Mouse (Mus musculus) forebrain, embryonic 11.5 days (tissue): Measurements from ENCODE around the gene Kifap3. TPM values are rescaled to one million over a fixed set of nuclear protein-coding genes. Genes with fewer than 3 reads are reported as not detected.
"Not testable (repeated sequence)": the region's sequence is repeated elsewhere in the genome, so short reads cannot be mapped to it uniquely, and the experiment has no call there.

ENCODE experiments used
- ATAC-seq: fragments of 200-750 bp; cut with Nextera tagmentation; replicated peaks from 2 replicates; pipeline ENCODE4 v1.8.0; 2017; ENCODE audit warnings: moderate TSS enrichment; ENCODE audit not compliant: low FRiP score
- DNase-seq: peaks from one replicate; pipeline ENCODE4 v3.0.0-alpha.2; 2017; ENCODE audit warnings: low spot score
- H3K27ac ChIP-seq: fragments of 300-500 bp; sonication (generic); 2 replicates; pipeline ENCODE4 v1.5.1; 2014; ENCODE audit warnings: low read depth, low read length
- H3K27me3 ChIP-seq: fragments of 300-500 bp; sonication (generic); 2 replicates; pipeline ENCODE4 v1.6.1; 2014; ENCODE audit warnings: mild to moderate bottlenecking, low read length, mixed read lengths; ENCODE audit not compliant: control insufficient read depth, insufficient read depth
- H3K36me3 ChIP-seq: fragments of 300-500 bp; sonication (generic); 2 replicates; pipeline ENCODE4 v1.6.1; 2014; ENCODE audit warnings: mild to moderate bottlenecking, low read length, moderate library complexity, mixed read lengths; ENCODE audit not compliant: control insufficient read depth, insufficient read depth
- H3K4me1 ChIP-seq: fragments of 300-500 bp; sonication (generic); replicated peaks from 2 replicates; pipeline ENCODE4 v1.6.1; 2014; ENCODE audit warnings: low read length, mixed read lengths; ENCODE audit not compliant: control insufficient read depth, insufficient read depth
- H3K4me2 ChIP-seq: fragments of 300-500 bp; sonication (generic); 2 replicates; pipeline ENCODE4 v1.6.1; 2014; ENCODE audit warnings: low read depth, mild to moderate bottlenecking, low read length, moderate library complexity, mixed read lengths; ENCODE audit not compliant: severe bottlenecking
- H3K4me3 ChIP-seq: fragments of 300-500 bp; sonication (generic); 2 replicates; pipeline ENCODE4 v1.5.1; 2014; ENCODE audit warnings: low read depth, low read length
- H3K9ac ChIP-seq: fragments of 300-500 bp; sonication (generic); 2 replicates; pipeline ENCODE4 v1.6.1; 2014; ENCODE audit warnings: low read length
- H3K9me3 ChIP-seq: fragments of 300-500 bp; sonication (generic); 2 replicates; pipeline ENCODE4 v1.6.1; 2016; ENCODE audit warnings: low read length, mixed read lengths; ENCODE audit not compliant: control insufficient read depth
- WGBS: fragments of 180-500 bp; shearing (Covaris S2); extraction: QIAGEN DNeasy Blood & Tissue Kit; methylation state at CpG from one replicate; pipeline ENCODE4 v1.1.7; 2014; 5-methylcytosine and 5-hydroxymethylcytosine counted together
- polyA plus RNA-seq: library from polyadenylated mRNA; unstranded; fragments of >200 nt; fragmentation: Nextera tagmentation; extraction: Ambion mirVana; gene quantifications from 2 replicates; pipeline ENCODE4 v1.2.1, GENCODE M21; 2014

The Kifap3 gene
- polyA plus RNA-seq, 1 experiment from 2014 or later, result 49.1 TPM

- ATAC-seq, result no peak
- Histone ChIP-seq H3K9me3 (no peaks in the 10 kb centered on the region), H3K4me1 (no peaks in the 10 kb centered on the region), H3K27me3 (no peaks in the 10 kb centered on the region), H3K27ac (no peak overlapping the region), H3K4me3 (no peak overlapping the region), H3K36me3 (no peaks in the 10 kb centered on the region; the same call in 1 of the 2 replicates), H3K9ac (no peak overlapping the region), H3K4me2 (no peak overlapping the region)
- no peak for DNase-seq
Observed at GRCm38 (mm10) chr1:163829482-163829881, 50.1 kb downstream of the Kifap3 start.

GRCm38 (mm10) chr1:163834066-163834465 is 54.7 kb downstream of the Kifap3 start:
- DNase-seq (no peak), ATAC-seq (no peak)
- no peak overlapping the region for H3K27ac ChIP-seq
- 85% methylated on average over 1 of the region's 1 CpGs for WGBS
- H3K27me3 ChIP-seq, result no peaks in the 10 kb centered on the region
- no peaks in the 10 kb centered on the region; the same call in 1 of the 2 replicates for H3K36me3 ChIP-seq
- H3K4me2 ChIP-seq, result no peak overlapping the region
- no peak overlapping the region for H3K9ac ChIP-seq
- H3K4me1 ChIP-seq, result no peaks in the 10 kb centered on the region
- no peaks in the 10 kb centered on the region for H3K9me3 ChIP-seq
- no peak overlapping the region for H3K4me3 ChIP-seq

GRCm38 (mm10) chr1:163835062-163835461 is 55.7 kb downstream of the Kifap3 start:
- ATAC-seq (no peak), DNase-seq (no peak)
- Histone ChIP-seq H3K9ac (no peak overlapping the region), H3K27me3 (no peaks in the 10 kb centered on the region), H3K9me3 (no peaks in the 10 kb centered on the region), H3K4me1 (no peaks in the 10 kb centered on the region), H3K27ac (no peak overlapping the region), H3K36me3 (no peaks in the 10 kb centered on the region; the same call in 1 of the 2 replicates), H3K4me2 (no peak overlapping the region), H3K4me3 (no peak overlapping the region)
- WGBS, result 87% methylated on average over 2 of the region's 2 CpGs

GRCm38 (mm10) chr1:163838482-163838881 is 59.1 kb downstream of the Kifap3 start:
- 88% methylated on average over 3 of the region's 3 CpGs for WGBS

GRCm38 (mm10) chr1:163840555-163840954 is 61.2 kb downstream of the Kifap3 start:
- Histone ChIP-seq H3K4me2 (no peak overlapping the region), H3K4me1 (no peaks in the 10 kb centered on the region), H3K27ac (no peak overlapping the region), H3K36me3 (no peaks in the 10 kb centered on the region), H3K27me3 (no peaks in the 10 kb centered on the region), H3K9ac (no peak overlapping the region), H3K9me3 (no peaks in the 10 kb centered on the region), H3K4me3 (no peak overlapping the region)
- DNase-seq (no peak), ATAC-seq (no peak)
- WGBS, result 88% methylated on average over 8 of the region's 8 CpGs

More at GRCm38 (mm10) chr1:163838482-163838881, 59.1 kb downstream of the Kifap3 start:
- not testable (repeated sequence) for H3K4me3 ChIP-seq, H3K9me3 ChIP-seq, H3K4me1 ChIP-seq, H3K4me2 ChIP-seq, H3K9ac ChIP-seq, H3K36me3 ChIP-seq, DNase-seq, H3K27me3 ChIP-seq, H3K27ac ChIP-seq, ATAC-seq

GRCm38 (mm10) chr1:163842238-163842637 is 62.9 kb downstream of the Kifap3 start:
- no peaks in the 10 kb centered on the region for H3K9me3 ChIP-seq
- no peaks in the 10 kb centered on the region for H3K36me3 ChIP-seq
- H3K4me1 ChIP-seq, result no peaks in the 10 kb centered on the region
- WGBS, result 69% methylated on average over 2 of the region's 2 CpGs
- H3K27me3 ChIP-seq, result no peaks in the 10 kb centered on the region
- H3K9ac ChIP-seq, result no peak overlapping the region
- H3K4me2 ChIP-seq, result no peak overlapping the region
- DNase-seq (no peak), ATAC-seq (0 out of 2 replicates have a peak, but pooled peaks have one; percentile 30)
- H3K4me3 ChIP-seq, result no peak overlapping the region
- no peak overlapping the region for H3K27ac ChIP-seq

GRCm38 (mm10) chr1:163843899-163844298 is 64.5 kb downstream of the Kifap3 start:
- no peaks in the 10 kb centered on the region for H3K9me3 ChIP-seq
- H3K36me3 ChIP-seq, result no peaks in the 10 kb centered on the region
- ATAC-seq (no peak), DNase-seq (no peak)
- no peaks in the 10 kb centered on the region for H3K27me3 ChIP-seq
- no peak overlapping the region for H3K27ac ChIP-seq
- H3K4me1 ChIP-seq, result no peaks in the 10 kb centered on the region
- H3K9ac ChIP-seq, result no peak overlapping the region
- no peak overlapping the region for H3K4me2 ChIP-seq
- no peak overlapping the region for H3K4me3 ChIP-seq

GRCm38 (mm10) chr1:163852884-163853560 is 73.6 kb downstream of the Kifap3 start:
- Histone ChIP-seq H3K27me3 (no peaks in the 10 kb centered on the region), H3K4me2 (no peak overlapping the region), H3K9me3 (no peaks in the 10 kb centered on the region), H3K4me1 (no peaks in the 10 kb centered on the region), H3K9ac (no peak overlapping the region), H3K36me3 (no peaks in the 10 kb centered on the region), H3K4me3 (no peak overlapping the region), H3K27ac (no peak overlapping the region)
- ATAC-seq (no peak), DNase-seq (no peak)
- 74% methylated on average over 5 of the region's 5 CpGs for WGBS

GRCm38 (mm10) chr1:163858420-163858819 is 79.0 kb downstream of the Kifap3 start:
- no peak for DNase-seq
- H3K27me3 ChIP-seq, result no peaks in the 10 kb centered on the region
- H3K4me3 ChIP-seq, result no peak overlapping the region
- WGBS, result 91% methylated on average over 2 of the region's 2 CpGs
- H3K27ac ChIP-seq, result no peak overlapping the region
- H3K36me3 ChIP-seq, result no peaks in the 10 kb centered on the region
- no peak for ATAC-seq
- no peaks in the 10 kb centered on the region for H3K4me1 ChIP-seq
- no peak overlapping the region for H3K4me2 ChIP-seq
- H3K9ac ChIP-seq, result no peak overlapping the region
- H3K9me3 ChIP-seq, result no peaks in the 10 kb centered on the region
